Mouse (Mus musculus) splenic B cell, adult 2 months (primary cell): ENCODE results near the gene Card19.
A peak's percentile ranks its signal among the peaks of the same experiment; 100 is the strongest.

Source experiments
- DNase-seq: peaks from one replicate; pipeline ENCODE4 v3.0.0-alpha.2; 2011; ENCODE audit warnings: low read depth, low spot score
- H3K27me3 ChIP-seq: 2 replicates; pipeline ENCODE4 v1.6.1; 2012; ENCODE audit warnings: mild to moderate bottlenecking, low read length, moderate library complexity, mixed read lengths; ENCODE audit not compliant: control insufficient read depth, poor library complexity, insufficient read depth, severe bottlenecking
- H3K36me3 ChIP-seq: 2 replicates; pipeline ENCODE4 v1.6.1; 2012; ENCODE audit warnings: mild to moderate bottlenecking, low read length, moderate library complexity, mixed read lengths; ENCODE audit not compliant: control insufficient read depth, poor library complexity, insufficient read depth, severe bottlenecking

The Card19 gene

GRCm38 (mm10) chr13:49243492-49243891, 27.7 kb upstream of the Card19 start:
- Histone ChIP-seq H3K36me3 (peaks cover 3% of the 10 kb centered on the region), H3K27me3 (no peaks in the 10 kb centered on the region)
- DNase-seq: no peak

- Histone ChIP-seq H3K36me3 (peaks cover 3% of the 10 kb centered on the region), H3K27me3 (no peaks in the 10 kb centered on the region)
- peak; percentile 94 for DNase-seq
Measured at GRCm38 (mm10) chr13:49242321-49243065, 26.7 kb upstream of the Card19 start.

- H3K36me3 ChIP-seq: peaks cover 8% of the 10 kb centered on the region
- DNase-seq: no peak
- H3K27me3 ChIP-seq: no peaks in the 10 kb centered on the region
Measured at GRCm38 (mm10) chr13:49238737-49239136, 22.9 kb upstream of the Card19 start.

GRCm38 (mm10) chr13:49237617-49238016, 21.8 kb upstream of the Card19 start:
- DNase-seq: no peak
- peaks cover 10% of the 10 kb centered on the region for H3K36me3 ChIP-seq

GRCm38 (mm10) chr13:49234711-49235110, 18.9 kb upstream of the Card19 start:
- Histone ChIP-seq H3K27me3 (no peaks in the 10 kb centered on the region), H3K36me3 (peaks cover 16% of the 10 kb centered on the region)
- peak; percentile 47 for DNase-seq

More at GRCm38 (mm10) chr13:49237617-49238016, 21.8 kb upstream of the Card19 start:
- H3K27me3 ChIP-seq: no peaks in the 10 kb centered on the region

- no peaks in the 10 kb centered on the region for H3K27me3 ChIP-seq
- no peak for DNase-seq
Measured at GRCm38 (mm10) chr13:49233792-49234572, 18.1 kb upstream of the Card19 start.

GRCm38 (mm10) chr13:49225633-49226032, 9.8 kb upstream of the Card19 start:
- Histone ChIP-seq H3K36me3 (peaks cover 2% of the 10 kb centered on the region; the same call in 1 of the 2 replicates), H3K27me3 (no peaks in the 10 kb centered on the region)
- DNase-seq: peak; percentile 51

More at GRCm38 (mm10) chr13:49233792-49234572, 18.1 kb upstream of the Card19 start:
- peaks cover 18% of the 10 kb centered on the region for H3K36me3 ChIP-seq

- no peaks in the 10 kb centered on the region for H3K27me3 ChIP-seq
- peak; percentile 83 for DNase-seq
- H3K36me3 ChIP-seq: peaks cover 2% of the 10 kb centered on the region; the same call in 1 of the 2 replicates
Measured at GRCm38 (mm10) chr13:49225159-49225558, 9.3 kb upstream of the Card19 start.

- DNase-seq: peak; percentile 72
- no peaks in the 10 kb centered on the region for H3K27me3 ChIP-seq
- H3K36me3 ChIP-seq: peaks cover 2% of the 10 kb centered on the region; the same call in 1 of the 2 replicates
Measured at GRCm38 (mm10) chr13:49224729-49225128, 8.9 kb upstream of the Card19 start.

GRCm38 (mm10) chr13:49224314-49224713, 8.5 kb upstream of the Card19 start:
- H3K36me3 ChIP-seq: no peaks in the 10 kb centered on the region
- H3K27me3 ChIP-seq: no peaks in the 10 kb centered on the region
- no peak for DNase-seq

GRCm38 (mm10) chr13:49220912-49221311, 5.1 kb upstream of the Card19 start:
- Histone ChIP-seq H3K36me3 (no peaks in the 10 kb centered on the region), H3K27me3 (no peaks in the 10 kb centered on the region)
- no peak for DNase-seq

- DNase-seq: no peak
- Histone ChIP-seq H3K36me3 (no peaks in the 10 kb centered on the region), H3K27me3 (no peaks in the 10 kb centered on the region)
Measured at GRCm38 (mm10) chr13:49219367-49219766, 3.5 kb upstream of the Card19 start.

- Histone ChIP-seq H3K27me3 (no peaks in the 10 kb centered on the region), H3K36me3 (no peaks in the 10 kb centered on the region)
- no peak for DNase-seq
Measured at GRCm38 (mm10) chr13:49218651-49219050, 2.8 kb upstream of the Card19 start.

GRCm38 (mm10) chr13:49216808-49217561, 1.1 kb upstream of the Card19 start:
- Histone ChIP-seq H3K27me3 (no peaks in the 10 kb centered on the region), H3K36me3 (no peaks in the 10 kb centered on the region)
- no peak for DNase-seq

GRCm38 (mm10) chr13:49216220-49216552, 349 bp upstream of the Card19 start:
- H3K36me3 ChIP-seq: no peaks in the 10 kb centered on the region
- no peaks in the 10 kb centered on the region for H3K27me3 ChIP-seq
- no peak for DNase-seq
